Mouse (Mus musculus) neural tube, embryonic 14.5 days (tissue): ENCODE results near the gene 1700012B07Rik. TPM values are rescaled to one million over a fixed set of nuclear protein-coding genes. Genes with fewer than 3 reads are reported as not detected.

Experiments
- ATAC-seq: fragments of 200-750 bp; cut with Nextera tagmentation; 2 replicates; pipeline ENCODE4 v1.8.0; 2017; ENCODE audit warnings: low read depth, mild to moderate bottlenecking, moderate TSS enrichment, moderate library complexity
- H3K27ac ChIP-seq: fragments of 300-500 bp; sonication (generic); 2 replicates; pipeline ENCODE4 v1.5.1; 2014; ENCODE audit warnings: low read depth, mild to moderate bottlenecking, control low read depth, low read length, moderate library complexity, mixed read lengths
- H3K27me3 ChIP-seq: fragments of 300-500 bp; sonication (generic); 2 replicates; pipeline ENCODE4 v1.6.1; 2014; ENCODE audit warnings: low read length; ENCODE audit not compliant: control insufficient read depth, insufficient read depth
- H3K36me3 ChIP-seq: fragments of 300-500 bp; sonication (generic); 2 replicates; pipeline ENCODE4 v1.6.1; 2014; ENCODE audit warnings: low read length, mixed read lengths; ENCODE audit not compliant: control insufficient read depth, insufficient read depth
- H3K4me1 ChIP-seq: fragments of 300-500 bp; sonication (generic); 2 replicates; pipeline ENCODE4 v1.6.1; 2014; ENCODE audit warnings: low read length; ENCODE audit not compliant: control insufficient read depth, insufficient read depth
- H3K4me2 ChIP-seq: fragments of 300-500 bp; sonication (generic); 2 replicates; pipeline ENCODE4 v1.6.1; 2014; ENCODE audit warnings: mild to moderate bottlenecking, low read depth, low read length, control low read depth
- H3K4me3 ChIP-seq: fragments of 300-500 bp; sonication (generic); 2 replicates; pipeline ENCODE4 v1.5.1; 2014; ENCODE audit warnings: low read depth, low read length, control low read depth, mixed read lengths
- H3K9ac ChIP-seq: fragments of 300-500 bp; sonication (generic); replicated peaks from 2 replicates; pipeline ENCODE4 v1.6.1; 2014; ENCODE audit warnings: low read depth, mild to moderate bottlenecking, control low read depth, low read length, mixed read lengths
- H3K9me3 ChIP-seq: fragments of 300-500 bp; sonication (generic); 2 replicates; pipeline ENCODE4 v1.6.1; 2016; ENCODE audit warnings: low read length; ENCODE audit not compliant: control insufficient read depth
- WGBS: fragments of 180-500 bp; shearing (Covaris S2); extraction: QIAGEN DNeasy Blood & Tissue Kit; methylation state at CpG from one replicate; pipeline ENCODE4 v1.1.7; 2014; 5-methylcytosine and 5-hydroxymethylcytosine counted together
- polyA plus RNA-seq: library from polyadenylated mRNA; unstranded; fragments of >200 nt; fragmentation: Nextera tagmentation; extraction: Ambion mirVana; gene quantifications from 2 replicates; pipeline ENCODE4 v1.2.1, GENCODE M21; 2014

The 1700012B07Rik gene
- polyA plus RNA-seq, 1 experiment from 2014 or later: not detected

DNA sequence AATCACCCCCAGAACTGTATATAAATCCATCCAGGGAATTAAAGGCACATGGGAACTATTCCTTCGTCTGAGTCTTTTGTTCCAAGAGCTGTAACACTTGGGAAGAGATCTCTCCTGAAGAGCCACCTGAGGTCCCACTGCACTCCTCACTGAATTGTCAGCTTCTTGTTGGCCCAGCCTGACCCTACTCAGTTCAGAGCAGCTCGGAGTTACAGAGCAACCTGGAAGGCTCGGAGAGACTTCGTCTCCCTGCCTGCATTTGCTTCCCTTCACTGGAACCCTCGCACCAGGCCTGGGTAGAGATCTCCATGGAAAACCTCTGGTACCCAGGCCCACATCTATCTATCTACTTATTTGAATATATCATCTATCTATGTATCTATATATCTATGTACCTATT is 40.0 kb upstream of the 1700012B07Rik start:
- Histone ChIP-seq H3K36me3 (no peaks in the 10 kb centered on the region), H3K4me3 (no peak overlapping the region), H3K4me2 (no peak overlapping the region), H3K9ac (no peak overlapping the region), H3K27me3 (no peaks in the 10 kb centered on the region), H3K4me1 (no peaks in the 10 kb centered on the region), H3K27ac (no peak overlapping the region), H3K9me3 (no peaks in the 10 kb centered on the region)
- no peak for ATAC-seq
- 85% methylated on average over 5 of the region's 5 CpGs for WGBS

DNA sequence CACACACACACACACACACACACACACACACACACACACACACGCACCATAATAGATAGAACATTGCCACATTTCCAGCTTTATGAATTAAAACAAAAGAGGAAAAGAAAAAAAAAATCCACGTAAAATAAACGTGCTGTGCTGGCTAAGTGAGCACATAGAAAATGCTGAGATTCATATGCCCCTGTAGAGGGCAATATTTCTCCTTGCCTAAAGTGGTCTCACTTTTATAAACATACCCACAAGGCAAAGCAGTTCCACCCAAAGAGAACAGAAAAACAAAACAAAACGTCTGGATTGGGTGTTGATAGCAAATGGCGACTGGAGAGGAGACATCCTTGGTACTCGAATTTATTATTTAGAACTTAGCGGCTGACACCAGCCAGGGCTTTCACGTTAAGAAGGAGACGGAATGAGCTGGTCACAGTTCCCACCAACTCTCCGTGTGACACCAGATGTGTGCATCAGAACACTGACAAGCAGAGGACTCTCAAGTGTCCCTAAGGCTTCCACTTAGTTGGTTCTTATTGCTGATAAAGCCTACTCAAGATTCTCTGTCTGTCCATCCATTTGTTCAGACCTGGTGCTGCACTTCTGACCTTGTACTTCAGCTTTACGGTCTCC is 38.8 kb upstream of the 1700012B07Rik start:
- no peak overlapping the region for H3K4me3 ChIP-seq
- no peaks in the 10 kb centered on the region for H3K36me3 ChIP-seq
- H3K4me1 ChIP-seq: no peaks in the 10 kb centered on the region
- H3K27ac ChIP-seq: no peak overlapping the region
- 83% methylated on average over 11 of the region's 11 CpGs for WGBS
- H3K4me2 ChIP-seq: no peak overlapping the region
- no peaks in the 10 kb centered on the region for H3K9me3 ChIP-seq
- no peaks in the 10 kb centered on the region for H3K27me3 ChIP-seq
- no peak for ATAC-seq
- no peak overlapping the region for H3K9ac ChIP-seq

- H3K27me3 ChIP-seq: no peaks in the 10 kb centered on the region
- ATAC-seq: no peak
- 82% methylated on average over 8 of the region's 8 CpGs for WGBS
Measured at GRCm38 (mm10) chr11:109865526-109865925, 37.7 kb upstream of the 1700012B07Rik start.

GRCm38 (mm10) chr11:109863951-109864350 is 36.1 kb upstream of the 1700012B07Rik start:
- Histone ChIP-seq H3K9me3 (no peaks in the 10 kb centered on the region), H3K4me1 (no peaks in the 10 kb centered on the region), H3K27me3 (no peaks in the 10 kb centered on the region), H3K27ac (no peak overlapping the region), H3K4me3 (no peak overlapping the region), H3K4me2 (no peak overlapping the region), H3K36me3 (no peaks in the 10 kb centered on the region), H3K9ac (no peak overlapping the region)
- ATAC-seq: no peak
- WGBS: 92% methylated on average over 7 of the region's 7 CpGs

More at GRCm38 (mm10) chr11:109865526-109865925, 37.7 kb upstream of the 1700012B07Rik start:
- Histone ChIP-seq H3K36me3 (no peaks in the 10 kb centered on the region), H3K4me3 (no peak overlapping the region), H3K27ac (no peak overlapping the region), H3K4me2 (no peak overlapping the region), H3K9ac (no peak overlapping the region), H3K4me1 (no peaks in the 10 kb centered on the region), H3K9me3 (no peaks in the 10 kb centered on the region)

DNA sequence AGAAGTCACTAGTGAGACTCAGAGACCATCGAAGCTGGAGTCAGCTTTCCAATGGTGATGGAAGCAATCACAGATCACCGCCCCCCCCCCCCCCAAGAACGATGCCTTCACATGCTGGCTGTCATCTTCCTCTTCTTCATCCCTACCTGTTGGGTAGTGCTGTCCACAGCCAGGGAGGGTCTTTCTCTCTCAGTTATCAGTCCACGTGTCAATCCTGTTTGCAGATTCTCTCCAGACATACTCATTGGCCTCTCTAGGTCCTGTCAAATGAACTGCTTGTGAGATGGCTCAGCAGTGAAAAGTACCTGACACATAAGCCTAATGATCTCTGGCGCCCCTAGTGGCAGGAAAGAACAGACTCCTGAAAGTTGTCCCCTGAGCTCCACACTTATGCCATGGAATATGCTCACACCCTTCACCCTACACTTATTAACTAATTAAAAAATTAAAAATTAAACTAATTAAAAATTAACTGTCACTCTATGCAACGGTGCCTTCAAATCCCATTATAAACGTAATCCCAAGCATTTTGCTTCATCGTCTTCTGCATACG is 35.4 kb upstream of the 1700012B07Rik start:
- no peak overlapping the region for H3K4me3 ChIP-seq
- no peaks in the 10 kb centered on the region for H3K9me3 ChIP-seq
- H3K4me1 ChIP-seq: no peaks in the 10 kb centered on the region
- ATAC-seq: no peak; the same call in 1 of the 2 replicates
- H3K36me3 ChIP-seq: no peaks in the 10 kb centered on the region
- no peaks in the 10 kb centered on the region for H3K27me3 ChIP-seq
- H3K27ac ChIP-seq: no peak overlapping the region
- no peak overlapping the region for H3K4me2 ChIP-seq
- H3K9ac ChIP-seq: no peak overlapping the region
- WGBS: 68% methylated on average over 9 of the region's 9 CpGs

DNA sequence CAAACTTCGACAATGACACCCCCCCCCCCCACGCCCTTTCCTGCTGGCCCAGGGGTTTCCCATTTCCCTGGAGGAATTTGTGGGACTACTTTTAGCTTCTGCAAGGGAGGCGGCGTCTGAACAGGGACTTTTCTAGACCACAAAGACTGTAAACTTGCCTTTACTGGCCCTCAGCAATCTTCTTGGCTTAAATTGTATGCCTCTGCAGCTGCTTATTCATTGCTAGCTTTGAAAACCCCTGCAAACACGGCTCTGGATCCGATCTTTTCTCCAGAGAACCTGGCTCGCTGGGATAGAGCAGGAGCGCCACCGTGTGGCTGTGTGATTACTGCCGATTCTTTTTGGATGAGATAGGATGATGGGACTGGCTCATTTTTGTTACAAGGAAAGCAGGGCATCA is 32.7 kb upstream of the 1700012B07Rik start:
- Histone ChIP-seq H3K4me2 (no peak overlapping the region), H3K9me3 (no peaks in the 10 kb centered on the region), H3K36me3 (no peaks in the 10 kb centered on the region), H3K4me1 (no peaks in the 10 kb centered on the region), H3K27ac (no peak overlapping the region), H3K27me3 (no peaks in the 10 kb centered on the region), H3K9ac (no peak overlapping the region), H3K4me3 (no peak overlapping the region)
- peak; percentile 41; the same call in 1 of the 2 replicates for ATAC-seq
- 8% methylated on average over 10 of the region's 10 CpGs for WGBS

- Histone ChIP-seq H3K4me1 (no peaks in the 10 kb centered on the region), H3K27me3 (no peaks in the 10 kb centered on the region), H3K27ac (no peak overlapping the region), H3K9ac (no peak overlapping the region), H3K4me2 (no peak overlapping the region), H3K36me3 (no peaks in the 10 kb centered on the region), H3K4me3 (no peak overlapping the region), H3K9me3 (no peaks in the 10 kb centered on the region)
- 71% methylated on average over 14 of the region's 14 CpGs for WGBS
- ATAC-seq: no peak
Measured at GRCm38 (mm10) chr11:109859939-109860469, 32.2 kb upstream of the 1700012B07Rik start.

DNA sequence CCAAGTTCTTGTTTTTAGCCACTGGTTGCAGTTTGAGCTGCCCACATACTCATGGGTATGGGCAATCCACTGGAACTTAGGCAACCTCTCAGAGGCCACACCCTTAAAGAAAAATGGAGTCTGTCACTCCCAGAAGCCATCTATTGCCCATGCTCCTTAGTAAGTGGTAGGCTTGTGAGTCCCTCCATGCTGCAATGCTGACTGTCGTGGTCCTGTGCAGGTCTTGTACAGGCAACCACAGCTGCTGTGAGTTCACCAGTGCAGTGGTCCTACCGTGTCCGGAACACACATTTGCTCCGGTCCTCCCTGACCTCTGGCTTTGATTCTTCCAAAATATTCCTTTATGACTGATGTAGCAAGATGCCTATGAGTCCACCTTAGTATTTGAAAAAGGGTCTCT is 31.6 kb upstream of the 1700012B07Rik start:
- H3K4me1 ChIP-seq: no peaks in the 10 kb centered on the region
- H3K9ac ChIP-seq: no peak overlapping the region
- ATAC-seq: no peak
- H3K27me3 ChIP-seq: no peaks in the 10 kb centered on the region
- H3K36me3 ChIP-seq: no peaks in the 10 kb centered on the region
- H3K4me2 ChIP-seq: no peak overlapping the region
- no peaks in the 10 kb centered on the region for H3K9me3 ChIP-seq
- 84% methylated on average over 4 of the region's 4 CpGs for WGBS
- H3K27ac ChIP-seq: no peak overlapping the region
- no peak overlapping the region for H3K4me3 ChIP-seq

GRCm38 (mm10) chr11:109857086-109857485 is 29.2 kb upstream of the 1700012B07Rik start:
- no peaks in the 10 kb centered on the region for H3K27me3 ChIP-seq
- H3K4me1 ChIP-seq: no peaks in the 10 kb centered on the region
- ATAC-seq: no peak
- H3K9ac ChIP-seq: no peak overlapping the region
- H3K9me3 ChIP-seq: no peaks in the 10 kb centered on the region
- H3K36me3 ChIP-seq: no peaks in the 10 kb centered on the region
- 74% methylated on average over 10 of the region's 10 CpGs for whole genome bisulfite sequencing
- no peak overlapping the region for H3K4me3 ChIP-seq
- no peak overlapping the region for H3K4me2 ChIP-seq
- H3K27ac ChIP-seq: no peak overlapping the region
